Mouse (Mus musculus) Muller cell, postnatal 12 days (primary cell): ENCODE measurements around the gene 1700020A23Rik.
"Not testable (repeated sequence)": the region's sequence is repeated elsewhere in the genome, so short reads cannot be mapped to it uniquely, and the experiment has no call there.

Experiments
- DNase-seq: peaks from one replicate; pipeline ENCODE4 v3.0.0-alpha.2; 2015; ENCODE audit errors: inconsistent ontology term

1700020A23Rik gene

DNA sequence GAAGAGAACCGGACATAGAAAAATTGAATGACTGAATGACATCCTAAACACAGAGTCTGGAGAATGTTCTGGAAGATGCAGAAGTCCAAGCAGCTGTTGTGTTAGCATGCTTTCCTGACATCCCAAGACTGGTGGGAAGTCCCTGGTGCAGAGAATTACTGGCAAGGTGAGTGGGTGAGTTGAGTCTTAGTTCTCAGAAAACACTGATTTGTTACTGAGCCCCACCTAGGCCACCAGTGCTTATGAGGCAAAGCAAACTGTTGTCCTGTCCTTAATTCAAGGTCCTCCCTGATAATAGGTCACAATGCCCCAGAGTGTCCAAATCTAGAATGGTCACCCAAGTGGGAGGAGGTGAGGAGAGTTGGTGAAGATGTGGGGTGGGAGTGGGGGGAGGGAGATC, at the start of gene 1700020A23Rik, which contains the start of gene Gm28372:
1700020A23Rik (plus strand) TSS at position 321 of the 400 bp plus-strand sequence.
Gm28372 (plus strand) TSS at position 301 of the 400 bp plus-strand sequence.
- DNase-seq, result no peak

DNA sequence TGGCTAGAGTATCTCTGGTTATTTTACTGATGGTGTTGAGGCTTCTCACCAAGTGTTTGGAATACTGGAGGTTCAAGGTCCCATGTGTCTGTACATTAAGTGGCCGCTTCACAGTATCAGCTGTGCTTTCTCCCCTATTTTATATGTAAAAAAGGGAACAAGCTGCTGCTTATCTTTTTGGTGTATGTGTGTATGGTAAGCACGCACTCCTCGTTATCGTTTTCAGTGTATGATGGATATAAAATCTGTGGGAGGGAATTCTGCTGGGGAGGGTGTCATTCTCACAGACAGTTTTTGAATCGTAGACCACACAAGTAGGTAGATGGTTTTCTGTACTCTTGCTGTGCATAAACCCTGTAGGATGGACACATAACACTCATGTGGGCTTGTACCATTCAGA, 47.5 kb upstream of the 1700020A23Rik start:
- no peak for DNase-seq

DNA sequence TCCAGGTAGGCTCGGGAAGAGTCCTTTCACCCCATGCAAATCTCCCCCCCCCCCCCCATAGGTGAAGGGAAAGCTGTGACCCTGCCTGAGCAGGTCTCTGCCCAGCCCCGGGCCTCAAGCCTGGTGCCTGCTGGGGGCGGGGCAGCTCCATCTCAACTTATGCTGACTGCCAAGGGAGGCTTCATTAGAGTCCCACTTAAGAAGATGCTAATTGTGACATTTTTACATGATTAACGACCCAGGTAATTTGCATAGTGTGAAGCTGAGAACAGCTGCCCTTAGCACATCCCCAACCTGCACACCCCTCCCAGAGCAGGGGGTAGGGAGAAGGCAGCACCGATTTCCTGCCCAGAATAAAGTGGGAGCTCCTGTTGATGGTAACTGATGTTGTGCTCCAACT, 46.2 kb upstream of the 1700020A23Rik start:
- no peak for DNase-seq

DNA sequence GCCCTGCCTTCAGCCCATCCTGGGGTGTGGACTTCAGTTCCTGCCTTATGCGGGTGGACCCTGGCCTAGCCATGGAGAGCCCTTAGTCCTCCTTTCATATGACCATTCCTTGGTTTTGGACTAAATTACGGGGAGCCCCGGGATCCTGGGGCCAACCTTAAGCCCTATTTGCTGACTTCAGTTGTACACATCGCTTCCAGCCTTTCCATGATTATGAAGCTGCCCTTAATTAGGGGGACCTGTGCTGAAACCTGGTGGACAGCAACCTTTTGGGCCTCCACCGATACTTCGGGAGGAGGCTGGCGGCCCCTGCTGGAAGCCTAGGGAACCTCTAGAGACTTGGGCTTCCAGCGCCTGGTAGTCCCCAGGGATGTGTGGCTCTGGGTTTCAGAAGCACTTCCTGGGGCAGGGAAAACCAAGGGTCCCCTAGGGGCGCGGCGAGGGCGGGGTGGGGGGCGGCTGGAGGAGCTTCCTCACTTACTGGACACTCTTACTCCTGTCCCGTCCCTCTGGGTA, 42.5 kb upstream of the 1700020A23Rik start:
- peak; percentile 74 for DNase-seq

DNA sequence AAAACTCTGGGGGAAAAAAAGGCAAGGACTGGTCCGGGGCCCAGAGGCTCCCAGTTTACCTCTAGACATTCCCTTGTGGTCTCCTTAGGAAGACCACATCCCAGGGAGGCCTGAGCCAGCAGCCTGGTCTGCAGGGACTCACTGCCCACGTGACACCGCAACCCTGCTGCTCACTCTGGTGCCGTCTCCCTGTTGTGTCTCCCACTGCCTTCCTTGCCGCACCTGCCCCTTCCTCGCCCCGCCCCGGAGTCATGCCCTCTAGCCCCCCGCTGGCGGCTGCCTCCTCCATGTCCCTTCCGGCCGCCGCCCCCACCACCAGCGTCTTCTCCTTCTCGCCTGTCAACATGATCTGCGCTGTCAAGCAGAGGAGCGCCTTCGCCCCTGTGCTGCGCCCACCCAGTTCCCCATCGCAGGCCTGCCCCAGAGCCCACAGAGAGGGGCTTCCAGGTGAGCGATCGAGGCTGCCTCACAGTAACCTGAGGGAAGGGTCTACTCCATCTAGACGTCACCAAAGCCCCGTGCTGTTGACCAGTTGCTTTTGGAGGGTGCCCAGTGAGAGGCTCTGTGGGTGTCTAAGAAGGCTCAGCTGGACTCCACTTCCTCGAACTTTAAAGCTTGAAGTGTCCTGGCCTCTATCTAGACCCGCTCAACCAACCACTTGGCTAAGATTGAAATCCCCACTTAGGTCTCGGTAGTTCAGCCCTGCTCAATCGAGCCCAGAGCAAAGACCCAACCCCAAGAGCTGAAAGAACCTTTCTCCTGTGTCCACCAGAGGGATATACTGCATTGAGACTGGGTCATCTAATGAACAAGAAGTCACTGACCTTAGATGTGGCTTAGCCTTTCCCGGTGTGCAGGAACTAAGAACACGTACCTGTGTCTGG, 39.6 kb upstream of the 1700020A23Rik start:
- DNase-seq, result no peak

DNA sequence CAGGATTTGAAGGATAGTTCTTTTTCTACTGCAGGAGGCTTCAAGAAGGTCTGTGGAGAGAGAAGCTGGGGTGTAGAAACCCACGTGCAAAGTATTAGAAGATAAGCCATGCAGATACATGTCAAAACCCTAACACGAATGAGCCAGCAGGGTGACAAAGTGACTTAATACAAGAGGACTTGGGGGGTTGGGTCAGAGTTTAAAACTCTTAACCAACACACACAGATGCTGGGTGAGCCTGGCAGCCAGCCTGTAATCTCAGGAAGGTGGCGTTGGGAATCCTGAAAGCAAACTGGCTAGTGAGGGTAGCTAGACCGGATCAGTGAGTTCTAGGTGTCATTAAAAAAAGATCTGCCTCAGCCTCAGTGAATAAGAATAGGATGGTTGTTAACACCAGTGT, 37.7 kb upstream of the 1700020A23Rik start:
- DNase-seq, result no peak

DNA sequence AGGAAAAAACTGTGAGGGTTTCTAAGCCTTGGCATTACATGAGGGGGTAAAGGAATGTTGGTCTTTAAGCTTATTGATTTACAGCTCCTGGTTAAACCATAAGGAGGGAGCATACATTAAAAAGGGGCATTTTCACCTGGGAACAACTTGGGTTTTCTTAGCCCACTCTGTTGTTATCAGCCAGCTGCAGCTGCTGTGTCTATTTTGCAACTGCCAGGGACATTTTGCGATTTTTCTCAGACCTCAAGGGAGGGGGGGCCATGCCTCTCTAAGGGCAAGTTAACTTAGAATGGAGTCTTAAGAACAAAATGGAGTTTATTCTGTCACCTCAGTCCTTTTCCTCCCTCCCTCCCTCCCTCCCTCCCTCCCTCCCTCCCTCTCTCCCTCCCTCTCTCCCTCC, 32.0 kb upstream of the 1700020A23Rik start:
- not testable (repeated sequence) for DNase-seq

DNA sequence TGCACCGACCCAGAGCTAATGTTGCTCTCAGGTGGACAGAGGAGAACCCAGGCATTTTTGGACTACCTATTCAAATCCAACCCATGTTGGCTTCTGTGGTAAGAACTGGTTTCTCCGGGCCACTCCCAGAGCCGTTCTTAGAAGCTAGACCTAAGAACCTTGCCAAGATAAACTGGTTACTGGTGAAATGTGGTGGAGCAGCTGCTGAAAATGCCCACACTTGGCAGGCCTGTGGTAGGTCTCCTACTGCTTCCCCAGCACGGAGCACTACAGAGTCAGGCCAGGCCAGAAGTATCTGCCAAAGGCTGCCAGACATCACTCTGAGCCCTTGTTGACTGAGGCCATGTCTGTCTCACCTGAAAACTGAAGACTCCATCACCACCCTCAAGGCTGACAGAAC, 30.1 kb upstream of the 1700020A23Rik start:
- no peak for DNase-seq

DNA sequence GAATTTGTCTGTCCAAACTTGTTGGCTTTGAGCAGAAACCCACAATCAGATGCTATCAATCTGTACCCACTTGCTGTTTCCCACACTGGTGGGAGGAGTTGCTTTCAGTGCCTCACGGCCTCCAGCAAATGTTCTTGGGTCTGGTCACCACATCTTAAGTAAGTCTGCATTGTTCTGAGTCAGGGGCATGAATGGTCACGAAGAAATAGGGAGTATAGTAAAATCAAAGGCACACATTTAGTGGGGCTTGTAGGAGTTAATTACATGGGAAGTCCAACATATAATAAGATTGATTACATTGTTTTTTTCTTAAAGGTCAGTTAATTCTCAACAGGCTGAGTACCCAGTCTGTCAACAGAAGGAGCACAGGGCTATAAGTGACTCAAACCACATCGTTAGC, 21.9 kb upstream of the 1700020A23Rik start:
- no peak for DNase-seq

DNA sequence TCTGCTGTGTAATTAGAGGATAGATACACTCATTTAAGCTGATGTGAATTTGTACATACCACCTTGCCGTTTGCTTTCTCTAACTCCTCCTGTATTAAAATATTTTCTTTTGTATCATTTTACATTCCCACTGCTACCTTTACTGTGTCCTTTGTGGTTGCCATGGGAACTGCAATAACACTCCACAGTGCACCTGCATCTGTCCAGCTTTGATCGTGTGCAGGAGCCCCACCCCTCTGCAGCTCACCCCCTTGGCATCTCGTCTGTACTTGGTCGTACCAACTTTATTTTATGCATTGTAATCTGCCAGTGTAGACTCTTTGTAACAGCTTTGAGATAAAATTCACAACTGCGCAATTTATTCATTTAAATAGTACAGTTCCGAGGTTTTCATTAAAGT, 21.2 kb upstream of the 1700020A23Rik start:
- no peak for DNase-seq

DNA sequence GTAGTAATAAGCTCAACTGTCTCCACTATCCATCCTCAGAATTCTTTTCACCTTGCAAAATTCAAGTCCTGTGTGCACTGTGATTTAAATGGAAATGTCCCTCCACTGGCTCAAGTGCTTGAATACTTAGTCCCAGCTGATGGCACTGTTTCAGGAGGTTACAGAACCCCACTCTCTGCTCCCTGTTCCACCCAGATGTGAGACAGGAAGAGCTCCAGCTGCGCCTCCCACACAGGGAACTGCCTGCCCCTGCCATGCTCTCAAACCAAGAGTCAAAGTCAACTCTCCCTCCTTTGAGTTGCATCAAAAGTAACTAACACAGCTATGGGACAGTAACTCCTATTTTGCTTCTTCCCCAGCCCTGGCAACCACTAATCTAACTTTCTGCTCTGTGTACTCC, 18.8 kb upstream of the 1700020A23Rik start:
- DNase-seq, result no peak

DNA sequence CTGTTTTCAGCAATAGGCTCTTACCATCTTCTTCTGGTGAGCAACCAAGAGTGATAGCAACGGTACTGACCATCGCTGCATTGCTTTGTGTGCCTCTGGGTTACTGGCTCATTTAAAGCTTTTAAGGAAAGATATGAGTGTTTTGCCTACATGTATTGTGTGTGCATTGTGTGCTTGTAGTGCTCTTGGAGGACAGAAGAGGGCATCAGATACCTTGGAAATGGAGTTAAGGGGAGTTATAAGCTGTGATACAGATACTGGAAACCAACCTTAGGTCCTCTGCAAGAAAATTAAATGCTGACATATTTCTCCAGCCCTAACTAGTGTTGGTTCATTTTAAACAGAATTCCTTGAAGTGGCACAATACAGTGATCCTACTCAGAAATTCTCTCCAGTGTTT, 16.3 kb upstream of the 1700020A23Rik start:
- no peak for DNase-seq

DNA sequence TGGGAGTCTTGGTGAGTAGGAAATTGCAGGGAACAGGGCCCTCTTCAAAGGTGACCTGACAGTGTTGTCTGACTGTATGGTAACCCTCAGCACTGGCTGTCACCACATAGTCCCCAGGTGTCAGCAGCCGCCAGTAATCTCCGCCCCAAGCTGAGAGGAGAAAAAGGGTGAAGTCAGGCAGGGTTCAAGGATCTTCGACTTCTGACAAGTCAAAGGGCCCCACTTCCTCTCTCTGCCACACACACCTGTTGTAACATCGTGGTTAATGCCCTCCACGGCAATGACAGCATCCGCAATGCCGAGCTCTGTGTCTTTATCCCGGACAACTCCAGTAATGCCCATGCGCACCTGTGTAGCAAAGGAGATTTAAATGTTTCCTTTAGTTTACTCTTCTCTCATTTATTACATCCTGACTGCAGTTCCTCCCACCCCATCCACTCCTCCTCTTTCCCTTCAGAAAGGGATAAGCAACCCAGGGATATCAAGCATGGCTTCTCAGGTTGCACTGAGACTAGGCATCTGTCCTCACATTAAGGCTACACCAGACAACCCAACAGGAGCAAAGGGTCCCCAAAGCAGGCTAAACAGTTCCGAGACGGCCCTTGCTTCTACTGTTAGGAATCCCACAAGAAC, 13.9 kb upstream of the 1700020A23Rik start:
- DNase-seq, result no peak

DNA sequence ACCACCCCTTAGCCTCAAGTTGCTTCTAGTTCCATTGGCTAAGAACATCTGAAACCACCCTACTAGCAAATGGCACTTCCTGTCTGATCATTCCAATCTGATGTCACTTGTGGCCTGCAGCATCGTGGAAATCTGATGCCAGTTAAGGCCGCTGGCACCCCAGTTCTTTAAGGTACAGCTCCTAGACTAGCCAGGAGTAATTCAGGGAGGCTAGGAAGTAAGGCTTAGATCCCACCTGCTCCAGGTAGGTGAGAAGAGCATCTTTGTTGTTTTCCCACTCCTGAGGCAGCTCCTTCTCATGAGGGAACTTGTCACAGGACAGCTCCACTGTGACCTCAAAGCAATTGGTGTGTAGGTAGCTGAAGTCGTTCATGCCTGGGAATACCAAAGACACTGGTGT, 12.2 kb upstream of the 1700020A23Rik start:
- no peak for DNase-seq

DNA sequence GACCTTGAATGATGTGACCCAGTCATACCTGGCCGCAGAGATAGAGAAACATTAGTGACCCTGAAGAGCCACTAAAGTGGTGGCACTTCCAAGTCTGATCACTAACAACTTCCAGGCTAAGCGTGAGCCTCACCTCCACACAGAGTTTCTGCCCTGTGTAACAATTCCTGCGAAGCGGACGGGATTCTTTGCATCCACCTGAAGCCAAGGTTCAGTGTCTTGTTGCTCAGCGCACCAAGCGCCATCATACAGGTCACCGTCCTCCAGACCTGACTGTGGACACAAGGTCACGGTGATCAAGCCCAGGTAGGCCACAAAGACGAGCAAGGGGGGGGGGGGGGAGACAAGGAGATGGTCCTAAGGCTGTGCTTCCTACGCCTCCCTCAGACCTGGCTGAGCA, 9.4 kb upstream of the 1700020A23Rik start:
- DNase-seq, result no peak

DNA sequence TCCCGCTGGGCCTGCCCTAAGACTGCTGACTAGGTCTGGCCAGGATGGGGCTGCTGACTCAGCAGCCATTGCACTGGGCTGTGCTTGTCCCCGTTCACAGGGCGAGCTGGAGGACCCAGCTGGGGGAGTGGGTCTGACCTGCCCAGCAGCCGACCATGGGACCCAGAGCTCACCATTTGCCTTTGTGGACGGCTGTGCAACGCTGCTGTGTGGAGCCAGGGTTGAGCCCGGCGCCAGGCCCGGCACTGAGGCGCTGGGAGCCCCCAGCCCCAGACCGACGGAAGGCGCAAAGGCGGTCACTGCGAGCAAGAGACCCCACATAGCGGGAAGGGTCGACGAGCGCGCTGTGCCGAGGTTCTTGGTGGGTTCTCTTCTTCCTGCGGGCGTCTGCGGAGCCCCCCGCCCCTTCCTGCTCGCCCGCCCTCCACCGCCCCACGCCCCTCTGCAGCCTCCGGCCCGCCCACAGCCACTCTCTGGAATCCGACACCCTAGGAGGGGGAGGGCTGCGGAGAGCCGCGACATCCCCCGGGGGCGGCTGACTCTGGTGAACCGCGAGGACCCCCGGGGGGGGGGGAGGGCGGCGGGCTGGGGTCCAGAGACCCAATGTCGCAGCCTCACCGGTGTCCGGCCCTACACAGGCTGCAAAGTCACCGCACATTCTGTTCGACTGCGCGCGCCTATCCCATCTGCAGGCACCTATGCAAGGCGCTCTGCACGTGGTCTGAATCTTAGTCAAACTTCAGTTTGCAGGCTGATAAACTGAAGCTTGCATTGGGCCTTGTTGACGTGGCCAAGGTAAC, 7.7 kb upstream of the 1700020A23Rik start, which contains the start of gene Cpxm1:
Cpxm1 (minus strand) TSS at position 389 of the 800 bp plus-strand sequence.
- peak; percentile 47 for DNase-seq

DNA sequence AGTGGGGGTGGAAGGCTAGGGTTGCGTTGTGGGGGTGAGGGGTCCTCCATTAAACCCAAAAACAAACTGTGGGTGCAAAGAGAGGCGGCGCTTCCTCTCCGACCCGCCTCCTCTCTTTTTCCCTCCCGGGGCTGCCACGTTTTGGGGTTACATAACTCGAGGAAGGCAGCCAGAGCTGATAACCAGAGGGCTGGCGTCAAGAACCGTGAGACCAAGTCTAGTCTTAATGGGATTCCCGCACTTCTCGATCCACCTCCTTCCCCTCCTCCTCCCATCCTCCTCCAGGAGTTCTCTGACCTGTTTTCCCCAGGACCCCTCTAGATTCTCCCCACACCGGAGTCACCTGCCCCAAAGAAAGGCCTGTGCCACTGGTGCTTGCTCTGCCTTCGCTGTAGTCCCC, 7.0 kb upstream of the 1700020A23Rik start:
- DNase-seq, result no peak

DNA sequence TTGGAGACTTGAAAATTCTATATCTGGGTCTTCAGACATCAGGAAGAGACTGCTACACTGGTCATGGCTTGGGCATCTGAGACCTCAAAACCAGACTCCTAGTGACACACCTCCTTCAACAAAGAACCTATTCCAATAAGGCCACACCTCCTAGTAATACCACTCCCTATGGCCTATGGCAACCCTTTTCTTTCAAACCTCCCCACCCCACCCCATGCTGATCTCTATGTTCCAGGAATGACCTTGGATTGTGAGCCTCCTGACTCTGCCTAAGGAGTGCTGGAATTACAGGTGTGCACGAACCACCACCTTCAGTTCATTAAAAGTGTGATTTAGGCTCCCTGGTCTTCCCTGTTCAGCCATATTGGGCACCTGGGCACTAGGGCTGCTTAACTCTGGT, 5.0 kb upstream of the 1700020A23Rik start:
- DNase-seq, result no peak

DNA sequence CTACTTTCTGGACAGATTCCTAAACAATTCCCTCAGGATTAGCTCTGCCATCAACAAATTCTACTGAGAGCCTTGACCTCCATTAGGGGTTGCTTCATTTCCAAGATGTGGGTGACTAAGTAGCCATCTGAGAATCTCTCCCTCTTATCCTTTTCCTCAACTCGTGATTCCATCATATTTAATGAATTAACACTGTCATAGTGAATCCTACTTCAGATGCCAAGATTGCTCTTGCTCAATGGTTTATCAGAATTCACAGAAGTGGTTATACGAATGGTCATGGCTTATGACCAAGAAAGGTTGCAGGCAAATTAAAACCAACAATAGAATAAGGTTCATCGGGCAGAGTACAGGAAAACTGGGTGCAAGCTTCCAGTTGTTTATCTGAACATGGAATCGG, 3.2 kb upstream of the 1700020A23Rik start:
- no peak for DNase-seq

DNA sequence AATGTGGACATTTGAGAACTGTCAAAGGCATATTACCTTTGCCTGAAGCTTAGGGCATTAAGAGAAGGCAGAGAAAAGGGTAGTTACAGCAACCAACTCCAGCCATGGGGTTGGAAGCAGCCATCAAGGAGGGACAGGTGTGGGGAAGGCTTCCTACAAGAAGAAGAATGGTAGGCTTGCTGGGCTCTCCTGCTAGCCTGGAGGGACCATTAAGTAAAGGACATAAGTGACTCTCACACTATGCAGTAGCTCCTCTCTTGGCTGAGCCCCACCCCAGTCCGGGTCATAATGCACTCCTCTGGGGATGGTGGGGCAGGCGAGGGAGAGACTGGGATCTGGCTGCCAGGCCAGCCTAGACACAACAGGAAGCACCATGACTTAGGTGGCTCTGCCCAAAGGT, 1.1 kb downstream of the 1700020A23Rik start, which contains the start of gene Tmem239:
Tmem239 (plus strand) TSS at position 301 of the 400 bp plus-strand sequence.
- no peak for DNase-seq

DNA sequence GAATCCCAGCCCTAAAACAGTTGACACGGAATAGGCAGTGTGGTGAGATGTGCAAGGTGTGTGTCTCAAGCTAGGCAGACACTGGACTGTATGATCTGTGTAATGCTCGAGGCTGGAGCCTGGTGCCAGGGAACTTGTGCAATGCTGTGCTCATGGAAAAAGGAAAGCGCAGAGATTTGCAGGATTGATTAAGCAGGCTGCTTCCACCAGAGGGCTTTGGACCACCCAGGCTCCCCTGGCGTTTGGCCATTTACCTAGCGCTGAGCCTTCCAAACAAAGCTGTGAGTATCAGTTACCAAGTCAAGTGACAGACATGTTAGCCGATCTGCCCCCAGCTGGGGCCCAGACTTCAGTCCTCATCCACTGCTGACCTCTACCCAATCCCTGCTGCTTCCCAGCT, 3.1 kb downstream of the 1700020A23Rik start:
- no peak for DNase-seq
